Mouse (Mus musculus): ENCODE results near the gene Hydin.

GRCm38 (mm10) chr8:110362975-110363374, 96.2 kb downstream of the Hydin start:
- no peak for TF ChIP-seq POLR2A (IDR thresholded peaks at IDR 0.05; ENCODE audit: borderline replicate concordance, extremely low read depth, insufficient read depth, insufficient read length, poor library complexity, severe bottlenecking)
- TF ChIP-seq CTCF (IDR thresholded peaks at IDR 0.05; ENCODE audit: borderline replicate concordance, extremely low read depth, insufficient read depth, insufficient read length): no peak

Measured in brain, embryonic 14.5 days (tissue).